Mouse (Mus musculus): ENCODE results near the gene Gm3264.
"Not testable (repeated sequence)": the region's sequence is repeated elsewhere in the genome, so short reads cannot be mapped to it uniquely, and the experiment has no call there.

Gene Gm3264

DNA sequence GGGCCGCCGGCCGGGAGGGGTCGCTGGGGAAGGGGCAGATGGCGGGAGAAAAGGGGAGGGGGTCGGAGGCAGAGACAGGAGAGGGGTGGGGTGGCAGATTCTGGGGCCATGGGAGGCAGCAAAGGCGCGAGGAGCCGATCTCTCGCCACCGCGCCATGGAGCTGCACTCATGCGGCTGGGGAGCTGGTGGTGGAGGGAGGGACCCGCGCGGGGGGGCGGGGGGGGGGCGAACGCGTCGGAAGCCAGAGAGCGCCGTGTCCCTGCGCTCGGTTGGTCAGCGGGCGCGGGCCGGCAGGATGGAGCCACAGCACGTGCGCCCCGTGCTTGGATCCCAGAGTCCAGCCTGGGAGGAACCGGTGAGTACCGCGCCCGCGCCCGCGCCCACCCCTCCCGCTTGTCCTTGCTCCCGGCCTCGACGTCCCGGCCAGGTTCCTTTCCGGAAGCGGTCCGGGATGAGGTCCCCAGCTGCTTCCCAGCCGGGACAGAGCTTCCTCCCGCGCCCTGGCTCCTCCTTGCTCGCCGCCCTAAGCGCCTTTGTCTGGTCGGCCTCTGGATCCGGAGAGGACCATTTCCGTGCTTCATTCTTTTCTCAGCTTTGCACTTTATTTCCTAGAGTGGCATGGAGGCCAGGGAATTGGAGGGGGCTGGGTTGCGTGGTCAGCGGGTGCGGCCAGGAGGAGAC is at the start of gene Gm3264:
TSS of gene Gm3264 (plus strand) at position 278 of the 682 bp plus-strand sequence.
- not testable (repeated sequence) for DNase-seq

GRCm38 (mm10) chr14:4806421-4806820 is 49.0 kb upstream of the Gm3264 start:
- DNase-seq, result not testable (repeated sequence)

DNA sequence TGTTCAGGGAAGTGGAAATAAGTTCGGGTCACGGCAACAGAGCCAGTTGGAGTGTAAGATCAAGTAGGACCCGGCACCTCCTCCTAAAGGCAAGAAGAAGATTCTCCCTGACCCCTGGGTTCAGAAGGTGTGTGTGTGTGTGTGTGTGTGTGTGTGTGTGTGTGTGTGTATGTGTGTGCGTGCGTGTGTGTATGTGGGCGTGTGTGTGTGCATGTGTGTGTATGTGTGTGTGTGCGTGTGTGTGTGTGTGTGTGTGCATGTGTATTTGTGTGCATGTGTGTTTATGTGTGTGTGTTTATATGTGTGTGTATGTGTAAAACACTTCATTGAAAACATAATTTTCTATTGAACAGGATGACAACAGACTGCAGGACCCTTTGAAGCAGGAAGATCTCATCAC is 33.4 kb upstream of the Gm3264 start:
- not testable (repeated sequence) for DNase-seq

- DNase-seq, result not testable (repeated sequence)
Observed at GRCm38 (mm10) chr14:4837806-4838205, 17.6 kb upstream of the Gm3264 start, which contains the start of gene Gm3269. Gm3269 (plus strand) TSS chr14:4838106.

GRCm38 (mm10) chr14:4892116-4892515 is 36.7 kb downstream of the Gm3264 start, which contains the start of gene Gm3278:
Gm3278 (plus strand) TSS chr14:4892416.
- not testable (repeated sequence) for DNase-seq
